Comparison of ENCODE assay signal across 8 mouse cellular contexts in the genomic region with DNA sequence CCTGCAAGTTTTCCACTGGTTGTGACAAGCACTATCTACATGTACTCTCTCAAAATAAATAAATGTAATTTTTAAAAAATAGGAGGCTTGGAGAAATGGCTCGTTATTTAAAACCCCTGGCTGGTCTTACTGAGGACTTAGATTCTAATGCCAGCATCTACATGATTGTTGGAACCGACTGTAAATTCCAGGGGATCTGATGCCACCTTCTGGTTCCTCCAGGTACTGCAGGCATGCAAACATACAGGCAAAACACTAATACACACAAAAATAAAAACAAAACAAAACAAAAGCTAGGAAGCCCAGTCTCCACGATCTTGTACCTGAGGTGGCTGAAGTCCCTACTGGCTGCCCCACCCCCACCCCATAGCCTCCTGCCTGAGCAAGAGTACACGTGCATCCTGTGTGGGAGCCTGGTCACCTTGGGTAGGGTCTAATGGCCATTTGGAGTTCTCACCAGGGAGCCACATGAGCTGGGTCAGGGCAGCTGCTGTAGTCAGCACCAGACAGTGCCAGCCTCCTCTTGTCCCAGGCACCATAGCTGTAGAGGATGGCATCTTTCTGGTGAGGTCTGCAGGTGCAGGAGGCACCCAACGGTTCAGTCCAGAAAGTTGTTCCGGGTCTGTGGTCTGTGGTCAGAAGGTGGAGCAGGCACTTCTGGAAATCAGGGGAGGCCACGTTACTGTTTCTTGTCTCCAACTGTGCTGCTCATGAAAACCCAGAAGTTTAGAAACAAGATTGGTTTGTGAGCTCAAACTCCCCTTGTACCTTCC. TPM values are rescaled to one million over a fixed set of nuclear protein-coding genes. Genes with fewer than 3 reads are reported as not detected.
A peak's percentile ranks its signal among the peaks of the same experiment; 100 is the strongest.
DNase-seq lines count a peak whose midpoint lies in the region; ATAC-seq lines count a peak whose summit lies in the region.
"Had no signal": no experiment of that assay in that cellular context is flagged by ENCODE, and none has a peak within 500 bp of the region (broad histone marks: within the 10 kb centered on the region; RNA-seq: fewer than 3 reads in every experiment).

No protein-coding gene starts in this region.

- H3K4me1 ChIP-seq in midbrain, embryonic 11.5 days (ENCODE audit: control insufficient read depth, insufficient read depth, low read length), result peaks cover 2% of the 10 kb centered on the region; the same call in 1 of the 2 replicates
- 0 out of 2 replicates have a peak, but pooled peaks cover 4% of the 10 kb centered on the region for H3K4me1 ChIP-seq in midbrain, embryonic 15.5 days
- H3K4me1 ChIP-seq in liver, embryonic 11.5 days (replicated peaks; ENCODE audit: control insufficient read depth, insufficient read depth, low read length), result peaks cover 9% of the 10 kb centered on the region
- H3K4me1 ChIP-seq: heart, embryonic 13.5 days had no signal

- 33% methylated on average over 7 of the region's 7 CpGs for WGBS in midbrain, embryonic 11.5 days
- 33% methylated on average over 7 of the region's 7 CpGs for WGBS in midbrain, embryonic 15.5 days
- 27% methylated on average over 7 of the region's 7 CpGs for WGBS in liver, embryonic 11.5 days

- intact Hi-C loops in heart, postnatal 14 days (cut with DNase I), result loop anchor here (1.0 to 5.0 kb wide), 2 partner anchors 20 to 91 kb away; no protein-coding TSS in a partner anchor

- H3K27ac ChIP-seq in midbrain, embryonic 11.5 days (ENCODE audit: low read depth, low read length), result no peak overlapping the region
- no peak overlapping the region for H3K27ac ChIP-seq in midbrain, embryonic 15.5 days
- H3K27ac ChIP-seq in liver, embryonic 11.5 days (ENCODE audit: low read depth, low read length), result no peak overlapping the region
- H3K27ac ChIP-seq: heart, embryonic 13.5 days had no signal

- H3K4me2 ChIP-seq in midbrain, embryonic 11.5 days, result no peak overlapping the region
- no peak overlapping the region for H3K4me2 ChIP-seq in midbrain, embryonic 15.5 days
- peak overlapping the region; percentile 9; the same call in 1 of the 2 replicates for H3K4me2 ChIP-seq in liver, embryonic 11.5 days
- H3K4me2 ChIP-seq: heart, embryonic 13.5 days had no signal

- H3K9ac ChIP-seq in midbrain, embryonic 11.5 days (ENCODE audit: low read length), result no peak overlapping the region
- H3K9ac ChIP-seq in midbrain, embryonic 15.5 days, result no peak overlapping the region
- no peak overlapping the region for H3K9ac ChIP-seq in liver, embryonic 11.5 days (ENCODE audit: low read depth, low read length)

- ATAC-seq in midbrain, embryonic 11.5 days (ENCODE audit: low FRiP score), result 0 out of 2 replicates have a peak, but pooled peaks have one; percentile 26
- no peak; the same call in 1 of the 2 replicates for ATAC-seq in midbrain, embryonic 15.5 days (replicated peaks)
- ATAC-seq in liver, embryonic 11.5 days (replicated peaks; ENCODE audit: low FRiP score), result no peak

- H3K4me3 ChIP-seq in midbrain, embryonic 11.5 days (ENCODE audit: low read depth, low read length), result no peak overlapping the region
- H3K4me3 ChIP-seq in midbrain, embryonic 15.5 days, result no peak overlapping the region
- no peak overlapping the region for H3K4me3 ChIP-seq in liver, embryonic 11.5 days (ENCODE audit: low read depth, low read length)
- H3K4me3 ChIP-seq: heart, embryonic 13.5 days had no signal

- DNase-seq in midbrain, embryonic 11.5 days (ENCODE audit: low spot score, missing footprints), result peak; percentile 97
- peak; percentile 76 for DNase-seq in R1 (ENCODE audit: low read depth, low spot score)
- DNase-seq in cerebellum, postnatal 25 days, result peak; percentile 86 to 91
- peak; percentile 80 to 87 for DNase-seq in heart, postnatal 14 days
- no peak for DNase-seq in liver, embryonic 11.5 days (ENCODE audit: low spot score)
- DNase-seq in ovary, postnatal 36 days (ENCODE audit: low spot score), result peak; percentile 60

- H3K36me3 ChIP-seq in midbrain, embryonic 11.5 days (ENCODE audit: control insufficient read depth, insufficient read depth, low read length), result no peaks in the 10 kb centered on the region
- H3K36me3 ChIP-seq in midbrain, embryonic 15.5 days (replicated peaks), result no peaks in the 10 kb centered on the region
- no peaks in the 10 kb centered on the region for H3K36me3 ChIP-seq in liver, embryonic 11.5 days (ENCODE audit: control insufficient read depth, insufficient read depth, low read length)
- H3K36me3 ChIP-seq: heart, embryonic 13.5 days had no signal

- H3K9me3 ChIP-seq in midbrain, embryonic 11.5 days (ENCODE audit: control insufficient read depth, low read length), result no peaks in the 10 kb centered on the region
- no peaks in the 10 kb centered on the region for H3K9me3 ChIP-seq in midbrain, embryonic 15.5 days
- H3K9me3 ChIP-seq in liver, embryonic 11.5 days (ENCODE audit: control insufficient read depth, low read length), result no peaks in the 10 kb centered on the region
- H3K9me3 ChIP-seq: heart, embryonic 13.5 days had no signal

- H3K27me3 ChIP-seq in midbrain, embryonic 11.5 days (ENCODE audit: control insufficient read depth, insufficient read depth, low read length), result no peaks in the 10 kb centered on the region
- H3K27me3 ChIP-seq in midbrain, embryonic 15.5 days (replicated peaks), result 0 out of 2 replicates have a peak, but pooled peaks cover 2% of the 10 kb centered on the region
- H3K27me3 ChIP-seq in liver, embryonic 11.5 days (replicated peaks; ENCODE audit: control insufficient read depth, insufficient read depth, low read length), result peaks cover 8% of the 10 kb centered on the region

RNA-seq across cellular contexts. Expression of a gene that starts 2.2 kb away (rescaled TPM):
- polyA plus RNA-seq in midbrain, embryonic 11.5 days (2014; fragmentation: Nextera tagmentation; extraction: Ambion mirVana), result 0.10 and 0.40 TPM in 2 replicates
- 0.17 TPM in 1 of 2 replicates, not detected in the other for polyA plus RNA-seq in midbrain, embryonic 15.5 days (2015; fragmentation: Nextera tagmentation; extraction: Ambion mirVana)
- under 1 TPM in 1 of 2 experiments, not detected in 1; 0.51 TPM for total RNA-seq in heart, postnatal 14 days (2021)
- 1.5 and 1.7 TPM in 2 replicates for polyA plus RNA-seq in liver, embryonic 11.5 days (2014; fragmentation: Nextera tagmentation; extraction: Ambion mirVana)

RNA-seq across cellular contexts. Expression of a gene that starts 4.8 kb away (rescaled TPM):
- 109 and 129 TPM in 2 replicates for polyA plus RNA-seq in midbrain, embryonic 11.5 days (2014; fragmentation: Nextera tagmentation; extraction: Ambion mirVana)
- polyA plus RNA-seq in midbrain, embryonic 15.5 days (2015; fragmentation: Nextera tagmentation; extraction: Ambion mirVana), result 337 and 348 TPM in 2 replicates
- 10 to 100 TPM; 71.8 to 86.5 TPM for total RNA-seq in heart, postnatal 14 days (2021)
- polyA plus RNA-seq in liver, embryonic 11.5 days (2014; fragmentation: Nextera tagmentation; extraction: Ambion mirVana), result 27.6 and 28.6 TPM in 2 replicates

RNA-seq across cellular contexts. Expression of a gene that starts 11.5 kb away (rescaled TPM):
- polyA plus RNA-seq in midbrain, embryonic 11.5 days (2014; fragmentation: Nextera tagmentation; extraction: Ambion mirVana), result 0.60 and 1.2 TPM in 2 replicates
- polyA plus RNA-seq in midbrain, embryonic 15.5 days (2015; fragmentation: Nextera tagmentation; extraction: Ambion mirVana), result 1.9 and 2.0 TPM in 2 replicates
- 1 to 10 TPM; 2.8 to 3.4 TPM for total RNA-seq in heart, postnatal 14 days (2021)
- polyA plus RNA-seq in liver, embryonic 11.5 days (2014; fragmentation: Nextera tagmentation; extraction: Ambion mirVana), result 1.8 and 2.6 TPM in 2 replicates

RNA-seq across cellular contexts. Expression of a gene that starts 21.8 kb away (rescaled TPM):
- 69.9 and 81.9 TPM in 2 replicates for polyA plus RNA-seq in midbrain, embryonic 11.5 days (2014; fragmentation: Nextera tagmentation; extraction: Ambion mirVana)
- polyA plus RNA-seq in midbrain, embryonic 15.5 days (2015; fragmentation: Nextera tagmentation; extraction: Ambion mirVana), result 109 and 117 TPM in 2 replicates
- total RNA-seq in heart, postnatal 14 days (2021), result 10 to 100 TPM; 25.9 to 26.7 TPM
- 105 and 119 TPM in 2 replicates for polyA plus RNA-seq in liver, embryonic 11.5 days (2014; fragmentation: Nextera tagmentation; extraction: Ambion mirVana)

RNA-seq across cellular contexts. Expression of a gene that starts 32.2 kb away (rescaled TPM):
- polyA plus RNA-seq in midbrain, embryonic 11.5 days (2014; fragmentation: Nextera tagmentation; extraction: Ambion mirVana), result 0.41 TPM in 1 of 2 replicates, not detected in the other
- polyA plus RNA-seq in midbrain, embryonic 15.5 days (2015; fragmentation: Nextera tagmentation; extraction: Ambion mirVana), result 0.23 and 0.85 TPM in 2 replicates
- total RNA-seq in heart, postnatal 14 days (2021), result under 1 TPM; 0.26 to 0.54 TPM
- 0.69 and 1.5 TPM in 2 replicates for polyA plus RNA-seq in liver, embryonic 11.5 days (2014; fragmentation: Nextera tagmentation; extraction: Ambion mirVana)
